ENCODE assay signal across 11 mouse cellular contexts in the genomic region with DNA sequence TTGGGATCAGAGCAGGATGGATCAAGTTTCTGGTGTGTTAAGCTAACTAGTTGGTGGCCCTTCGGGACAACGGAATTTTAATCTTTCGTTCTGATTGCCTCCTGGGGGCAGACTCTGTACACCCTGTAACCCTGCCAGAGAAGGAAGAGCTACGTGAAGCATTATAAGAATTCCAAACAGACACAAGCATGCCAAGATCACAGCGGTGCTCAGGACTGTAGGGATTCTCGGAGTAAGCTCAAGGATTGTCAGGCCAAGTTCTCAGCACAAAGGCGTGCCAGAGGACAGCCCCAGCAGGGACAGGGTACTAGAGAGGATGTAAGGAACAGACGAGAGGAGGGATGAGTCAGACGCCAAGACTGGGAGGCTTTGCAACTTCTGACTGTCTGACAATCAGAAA.
DNase-seq lines count a peak whose midpoint lies in the region; ATAC-seq and TF ChIP-seq lines count a peak whose summit lies in the region.
"Had no signal": no experiment of that assay in that cellular context is flagged by ENCODE, and none has a peak within 500 bp of the region (broad histone marks: within the 10 kb centered on the region; RNA-seq: fewer than 3 reads in every experiment).

No protein-coding gene starts in this region.

- POLR2A ChIA-PET in Patski (lab: Charles Lee), result no interaction called here

- peak; percentile 91 for DNase-seq in heart, adult 11 months
- peak; percentile 70 for DNase-seq in liver, adult 2 months (ENCODE audit: extremely low read depth, low read depth, low spot score)
- DNase-seq in liver, embryonic 11.5 days (ENCODE audit: low spot score), result no peak
- no peak for DNase-seq in Patski (ENCODE audit: low read depth, low spot score)
- no peak for DNase-seq in embryo, embryonic 9.5 days (ENCODE audit: extremely low spot score)
- DNase-seq in thymus, adult 2 months, result no peak
- DNase-seq: spleen, adult 18-20 months had no signal

- H3K4me1 ChIP-seq in heart, embryonic 11.5 days (ENCODE audit: control insufficient read depth, insufficient read depth, low read length), result no peaks in the 10 kb centered on the region
- peaks cover 27% of the 10 kb centered on the region for H3K4me1 ChIP-seq in liver, adult 2 months (ENCODE audit: control insufficient read depth, insufficient read depth, low read length)
- no peaks in the 10 kb centered on the region for H3K4me1 ChIP-seq in liver, embryonic 11.5 days (replicated peaks; ENCODE audit: control insufficient read depth, insufficient read depth, low read length)
- H3K4me1 ChIP-seq in embryonic facial prominence, embryonic 15.5 days, result 0 out of 2 replicates have a peak, but pooled peaks cover 6% of the 10 kb centered on the region
- no peaks in the 10 kb centered on the region for H3K4me1 ChIP-seq in thymus, adult 2 months (replicated peaks; ENCODE audit: control insufficient read depth, insufficient read depth, low read length)
- H3K4me1 ChIP-seq: liver, embryonic 12.5 days had no signal

- H3K9ac ChIP-seq in heart, embryonic 11.5 days (ENCODE audit: low read depth, low read length), result no peak overlapping the region
- no peak overlapping the region for H3K9ac ChIP-seq in liver, adult 2 months (ENCODE audit: low read depth, low read length)
- no peak overlapping the region for H3K9ac ChIP-seq in liver, embryonic 11.5 days (ENCODE audit: low read depth, low read length)
- no peak overlapping the region for H3K9ac ChIP-seq in embryonic facial prominence, embryonic 15.5 days
- H3K9ac ChIP-seq: forebrain, embryonic 12.5 days; liver, embryonic 12.5 days had no signal

- no peak for TF ChIP-seq CTCF in liver, adult 2 months (IDR thresholded peaks at IDR 0.05; ENCODE audit: low read depth, low read length)
- no peak for TF ChIP-seq CTCF in Patski (IDR thresholded peaks at IDR 0.05)
- TF ChIP-seq CTCF in thymus, adult 2 months (IDR thresholded peaks at IDR 0.05; ENCODE audit: borderline replicate concordance, control insufficient read depth, extremely low read depth, insufficient read depth, low read length, poor library complexity), result no peak

- TF ChIP-seq POLR2A in liver, adult 2 months (IDR thresholded peaks at IDR 0.05; ENCODE audit: extremely low read depth, insufficient read depth, low read length), result no peak
- TF ChIP-seq POLR2A in thymus, adult 2 months (IDR thresholded peaks at IDR 0.05; ENCODE audit: control insufficient read depth, extremely low read depth, insufficient read depth, low read length, poor library complexity), result no peak

- H3K4me3 ChIP-seq in heart, embryonic 11.5 days (ENCODE audit: low read depth, low read length), result no peak overlapping the region
- no peak overlapping the region for H3K4me3 ChIP-seq in liver, adult 2 months (ENCODE audit: insufficient read depth, low read depth, low read length)
- no peak overlapping the region for H3K4me3 ChIP-seq in liver, embryonic 11.5 days (ENCODE audit: low read depth, low read length)
- H3K4me3 ChIP-seq in embryonic facial prominence, embryonic 15.5 days (replicated peaks), result no peak overlapping the region
- no peak overlapping the region for H3K4me3 ChIP-seq in thymus, adult 2 months (ENCODE audit: control insufficient read depth, insufficient read depth, low read length)
- H3K4me3 ChIP-seq: forebrain, embryonic 12.5 days; liver, embryonic 12.5 days had no signal

- H3K9me3 ChIP-seq in heart, embryonic 11.5 days (replicated peaks; ENCODE audit: control insufficient read depth, low read length), result no peaks in the 10 kb centered on the region
- H3K9me3 ChIP-seq in liver, embryonic 11.5 days (ENCODE audit: control insufficient read depth, low read length), result no peaks in the 10 kb centered on the region
- no peaks in the 10 kb centered on the region for H3K9me3 ChIP-seq in embryonic facial prominence, embryonic 15.5 days (replicated peaks)
- H3K9me3 ChIP-seq: forebrain, embryonic 12.5 days; liver, embryonic 12.5 days had no signal

- ATAC-seq in heart, embryonic 11.5 days (replicated peaks; ENCODE audit: insufficient number of reproducible peaks, low FRiP score, low TSS enrichment), result no peak
- ATAC-seq in liver, embryonic 11.5 days (replicated peaks; ENCODE audit: low FRiP score), result no peak
- peak; percentile 47 for ATAC-seq in Patski
- 0 out of 2 replicates have a peak, but pooled peaks have one; percentile 29 for ATAC-seq in embryonic facial prominence, embryonic 15.5 days (ENCODE audit: insufficient number of reproducible peaks, low FRiP score, low TSS enrichment, low read depth)
- ATAC-seq: liver, embryonic 12.5 days had no signal

- no peak overlapping the region for H3K27ac ChIP-seq in heart, embryonic 11.5 days (ENCODE audit: low read depth, low read length)
- H3K27ac ChIP-seq in liver, adult 2 months (replicated peaks; ENCODE audit: insufficient read depth, low read depth, low read length), result peak overlapping the region; percentile 53
- H3K27ac ChIP-seq in liver, embryonic 11.5 days (ENCODE audit: low read depth, low read length), result no peak overlapping the region
- no peak overlapping the region for H3K27ac ChIP-seq in embryonic facial prominence, embryonic 15.5 days (replicated peaks)
- no peak overlapping the region for H3K27ac ChIP-seq in thymus, adult 2 months (ENCODE audit: control insufficient read depth, insufficient read depth, low read length)
- H3K27ac ChIP-seq: forebrain, embryonic 12.5 days; liver, embryonic 12.5 days had no signal

- H3K36me3 ChIP-seq in heart, embryonic 11.5 days (ENCODE audit: control insufficient read depth, insufficient read depth, low read length), result no peaks in the 10 kb centered on the region
- no peaks in the 10 kb centered on the region for H3K36me3 ChIP-seq in liver, adult 2 months (ENCODE audit: control insufficient read depth, insufficient read depth, low read length)
- no peaks in the 10 kb centered on the region for H3K36me3 ChIP-seq in liver, embryonic 11.5 days (ENCODE audit: control insufficient read depth, insufficient read depth, low read length)
- no peaks in the 10 kb centered on the region for H3K36me3 ChIP-seq in embryonic facial prominence, embryonic 15.5 days
- H3K36me3 ChIP-seq in thymus, adult 2 months (ENCODE audit: control insufficient read depth, insufficient read depth, low read length), result no peaks in the 10 kb centered on the region
- H3K36me3 ChIP-seq: forebrain, embryonic 12.5 days; liver, embryonic 12.5 days had no signal

- no peaks in the 10 kb centered on the region for H3K27me3 ChIP-seq in heart, embryonic 11.5 days (ENCODE audit: control insufficient read depth, insufficient read depth, low read length)
- H3K27me3 ChIP-seq in liver, adult 2 months (ENCODE audit: control insufficient read depth, insufficient read depth, low read length), result no peaks in the 10 kb centered on the region
- H3K27me3 ChIP-seq in liver, embryonic 11.5 days (replicated peaks; ENCODE audit: control insufficient read depth, insufficient read depth, low read length), result no peaks in the 10 kb centered on the region
- no peaks in the 10 kb centered on the region for H3K27me3 ChIP-seq in Patski
- H3K27me3 ChIP-seq in embryonic facial prominence, embryonic 15.5 days, result no peaks in the 10 kb centered on the region
- no peaks in the 10 kb centered on the region for H3K27me3 ChIP-seq in thymus, adult 2 months (ENCODE audit: control insufficient read depth, insufficient read depth, low read length)
- H3K27me3 ChIP-seq: forebrain, embryonic 12.5 days; liver, embryonic 12.5 days had no signal

- WGBS in heart, embryonic 11.5 days (ENCODE audit: insufficient replicate concordance), result 42% methylated on average over 9 of the region's 9 CpGs
- 52% methylated on average over 9 of the region's 9 CpGs for WGBS in liver, adult 2 months
- WGBS in liver, embryonic 11.5 days, result 65% methylated on average over 9 of the region's 9 CpGs
- 19% methylated on average over 9 of the region's 9 CpGs for WGBS in embryonic facial prominence, embryonic 15.5 days
- WGBS in thymus, adult 2 months, result 92% methylated on average over 9 of the region's 9 CpGs

- no peak overlapping the region for H3K4me2 ChIP-seq in heart, embryonic 11.5 days
- no peak overlapping the region for H3K4me2 ChIP-seq in liver, embryonic 11.5 days
- no peak overlapping the region for H3K4me2 ChIP-seq in embryonic facial prominence, embryonic 15.5 days (replicated peaks)
- H3K4me2 ChIP-seq: forebrain, embryonic 12.5 days; liver, embryonic 12.5 days had no signal

- in situ Hi-C loops in Patski (cut with MboI; ENCODE audit: low pct_unique_long_range_greater_than_20kb), result no loop called here

- CTCF ChIA-PET in Patski (lab: Charles Lee), result no interaction called here

- no peaks in the 10 kb centered on the region; the same call in 1 of the 2 replicates for H3K79me2 ChIP-seq in liver, adult 2 months (ENCODE audit: control insufficient read depth, insufficient read depth, low read length)

Comparison
In these comparisons a context has a peak if more than half of its experiments do, and no peak if none do; other contexts are left out.
1. DNase-seq: peak in heart, adult 11 months (single experiment) and liver, adult 2 months (single experiment); none in liver, embryonic 11.5 days (single experiment), Patski (single experiment), embryo, embryonic 9.5 days (single experiment) and thymus, adult 2 months (single experiment).
2. ATAC-seq: peak in Patski (single experiment) and embryonic facial prominence, embryonic 15.5 days (single experiment); none in heart, embryonic 11.5 days (single experiment) and liver, embryonic 11.5 days (single experiment).